Mouse (Mus musculus) testis, adult 2 months (tissue): ENCODE measurements around the gene H2-DMb1. TPM values are rescaled to one million over a fixed set of nuclear protein-coding genes. Genes with fewer than 3 reads are reported as not detected.
A peak's percentile ranks its signal among the peaks of the same experiment; 100 is the strongest.

ENCODE experiments used
- H3K27ac ChIP-seq: fragments of 200-500 bp; 2 replicates; pipeline ENCODE4 v1.5.1; 2012; ENCODE audit warnings: low read depth, low read length; ENCODE audit not compliant: control insufficient read depth, insufficient read depth
- H3K27me3 ChIP-seq: fragments of 200-500 bp; 2 replicates; pipeline ENCODE4 v1.6.1; 2012; ENCODE audit warnings: mild to moderate bottlenecking, low read length, moderate library complexity; ENCODE audit not compliant: control insufficient read depth, insufficient read depth
- H3K36me3 ChIP-seq: fragments of 200-500 bp; 2 replicates; pipeline ENCODE4 v1.6.1; 2012; ENCODE audit warnings: mild to moderate bottlenecking, low read length; ENCODE audit not compliant: control insufficient read depth, insufficient read depth
- H3K4me1 ChIP-seq: fragments of 200-500 bp; 2 replicates; pipeline ENCODE4 v1.6.1; 2012; ENCODE audit warnings: low read length; ENCODE audit not compliant: control insufficient read depth, insufficient read depth
- H3K4me3 ChIP-seq: fragments of 200-500 bp; 2 replicates; pipeline ENCODE4 v1.5.1; 2012; ENCODE audit warnings: low read depth, mild to moderate bottlenecking, low read length, moderate library complexity, mixed read lengths; ENCODE audit not compliant: control insufficient read depth
- CTCF ChIP-seq: fragments of 200-500 bp; IDR thresholded peaks from 2 replicates; pipeline ENCODE4 v1.5.1; 2012; ENCODE audit warnings: low read depth, mild to moderate bottlenecking, inconsistent platforms, low read length, moderate library complexity; ENCODE audit not compliant: control insufficient read depth, insufficient read depth, insufficient replicate concordance
- POLR2A ChIP-seq: fragments of 200-500 bp; IDR thresholded peaks from 2 replicates; pipeline ENCODE4 v1.6.1; 2012; ENCODE audit warnings: low read depth, mild to moderate bottlenecking, inconsistent platforms, low read length, moderate library complexity; ENCODE audit not compliant: control insufficient read depth
- polyA plus RNA-seq: library from polyadenylated mRNA; depleted of rRNA; stranded (reverse); fragments of >200 nt; gene quantifications from 2 replicates; pipeline ENCODE4 v1.2.3, GENCODE M21; 2012; rRNA removed

Gene H2-DMb1
- polyA plus RNA-seq, 1 experiment: 9.5 TPM

GRCm38 (mm10) chr17:34207456-34207855 lies 54.6 kb downstream of the H2-DMb1 start:
- Histone ChIP-seq H3K27me3 (no peaks in the 10 kb centered on the region), H3K36me3 (no peaks in the 10 kb centered on the region), H3K27ac (no peak overlapping the region), H3K4me1 (no peaks in the 10 kb centered on the region; the same call in 1 of the 2 replicates), H3K4me3 (no peak overlapping the region)
- no peak for TF ChIP-seq POLR2A
- no peak for TF ChIP-seq CTCF

DNA sequence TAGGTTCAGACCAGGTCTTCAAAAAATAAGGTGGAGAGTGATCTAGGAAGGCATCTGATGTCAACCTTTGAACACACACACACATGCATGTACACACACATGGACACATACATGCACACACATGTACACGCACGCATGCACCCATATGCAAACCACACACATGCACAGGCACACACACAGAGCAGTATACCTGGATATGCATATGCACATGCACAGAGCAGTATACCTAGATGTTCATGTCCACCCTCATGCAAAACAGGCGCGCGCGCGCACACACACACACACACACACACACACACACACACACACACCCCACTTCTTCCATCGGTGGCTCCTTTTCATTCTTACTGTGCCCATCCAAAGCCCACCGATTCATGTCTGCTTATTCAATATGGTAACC lies 55.0 kb downstream of the H2-DMb1 start:
- TF ChIP-seq POLR2A (no peak), CTCF (no peak)
- Histone ChIP-seq H3K27ac (no peak overlapping the region), H3K4me3 (no peak overlapping the region), H3K4me1 (no peaks in the 10 kb centered on the region; the same call in 1 of the 2 replicates), H3K27me3 (no peaks in the 10 kb centered on the region), H3K36me3 (no peaks in the 10 kb centered on the region)

DNA sequence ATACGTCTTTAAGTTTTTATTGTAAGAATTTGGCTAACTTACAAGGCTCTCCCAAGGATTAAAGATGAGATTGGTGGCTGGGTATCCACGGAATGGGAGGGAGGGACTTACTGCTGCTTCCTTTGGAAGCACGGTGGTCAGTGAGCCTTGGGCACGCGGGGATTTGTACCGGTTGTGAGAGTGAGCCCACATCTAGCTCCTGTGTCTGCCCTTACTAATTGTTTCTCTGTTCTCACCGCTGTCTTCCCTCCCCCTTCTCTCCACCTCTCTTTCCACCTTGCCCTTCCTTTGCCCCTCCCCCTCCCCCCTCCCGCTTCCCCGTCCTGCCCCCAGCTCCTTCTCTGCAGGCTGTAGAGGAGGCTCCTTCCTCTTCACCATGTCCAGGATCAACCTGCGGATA lies 55.5 kb downstream of the H2-DMb1 start:
- no peaks in the 10 kb centered on the region for H3K27me3 ChIP-seq
- no peak overlapping the region for H3K4me3 ChIP-seq
- TF ChIP-seq POLR2A: no peak
- TF ChIP-seq CTCF: no peak
- no peaks in the 10 kb centered on the region for H3K36me3 ChIP-seq
- no peaks in the 10 kb centered on the region; the same call in 1 of the 2 replicates for H3K4me1 ChIP-seq
- H3K27ac ChIP-seq: no peak overlapping the region

- Histone ChIP-seq H3K4me3 (no peak overlapping the region), H3K27me3 (no peaks in the 10 kb centered on the region; the same call in 1 of the 2 replicates), H3K27ac (no peak overlapping the region), H3K36me3 (no peaks in the 10 kb centered on the region), H3K4me1 (peaks cover 6% of the 10 kb centered on the region)
- TF ChIP-seq POLR2A (no peak), CTCF (peak; percentile 80; the same call in 1 of the 2 replicates)
Measured at GRCm38 (mm10) chr17:34209680-34210079, 56.8 kb downstream of the H2-DMb1 start.

Other genes with a start within 250 kb of the H2-DMb1 start
- gene Platr17, start 247.9 kb upstream of the H2-DMb1 start, polyA plus RNA-seq: not detected in 2 replicates
- 157 and 183 TPM in 2 replicates for gene Daxx, start 243.7 kb upstream of the H2-DMb1 start, polyA plus RNA-seq
- 71.7 and 80.8 TPM in 2 replicates for gene Tapbp, start 237.2 kb upstream of the H2-DMb1 start, polyA plus RNA-seq
- 65.0 and 66.5 TPM in 2 replicates for gene Zbtb22, start 237.2 kb upstream of the H2-DMb1 start, polyA plus RNA-seq
- gene Rgl2, start 223.5 kb upstream of the H2-DMb1 start, polyA plus RNA-seq: 83.4 and 93.0 TPM in 2 replicates
- 54.8 and 58.7 TPM in 2 replicates for gene Pfdn6, start 212.7 kb upstream of the H2-DMb1 start, polyA plus RNA-seq
- 25.1 and 25.4 TPM in 2 replicates for gene Wdr46, start 212.4 kb upstream of the H2-DMb1 start, polyA plus RNA-seq
- 9.1 and 10.4 TPM in 2 replicates for gene B3galt4, start 201.6 kb upstream of the H2-DMb1 start, polyA plus RNA-seq
- gene Vps52, start 197.3 kb upstream of the H2-DMb1 start, polyA plus RNA-seq: 45.7 and 48.5 TPM in 2 replicates
- gene Rps18, start 197.1 kb upstream of the H2-DMb1 start, polyA plus RNA-seq: 212 and 239 TPM in 2 replicates
- 276 and 298 TPM in 2 replicates for gene H2-K1, start 152.7 kb upstream of the H2-DMb1 start, polyA plus RNA-seq
- 27.8 and 31.4 TPM in 2 replicates for gene Ring1, start 128.4 kb upstream of the H2-DMb1 start, polyA plus RNA-seq
- gene H2-Ke6, start 125.0 kb upstream of the H2-DMb1 start, polyA plus RNA-seq: 24.5 and 25.0 TPM in 2 replicates
- gene Slc39a7, start 121.4 kb upstream of the H2-DMb1 start, polyA plus RNA-seq: 33.4 and 36.3 TPM in 2 replicates
- 25.5 and 28.0 TPM in 2 replicates for gene Rxrb, start 121.3 kb upstream of the H2-DMb1 start, polyA plus RNA-seq
- 2.4 and 2.8 TPM in 2 replicates for gene Col11a2, start 113.6 kb upstream of the H2-DMb1 start, polyA plus RNA-seq
- gene H2-Oa, start 60.7 kb upstream of the H2-DMb1 start, polyA plus RNA-seq: 0.10 and 0.22 TPM in 2 replicates
- 33.8 and 40.7 TPM in 2 replicates for gene H2-DMa, start 33.5 kb upstream of the H2-DMb1 start, polyA plus RNA-seq
- 164 and 178 TPM in 2 replicates for gene Brd2, start 30.4 kb upstream of the H2-DMb1 start, polyA plus RNA-seq
- gene H2-DMb2, start 9.8 kb upstream of the H2-DMb1 start, polyA plus RNA-seq: 0.27 and 0.41 TPM in 2 replicates
- 1.5 TPM in 2 replicates for gene Tap1, start 34.5 kb downstream of the H2-DMb1 start, polyA plus RNA-seq
- 1.7 TPM in 2 replicates for gene Psmb9, start 34.7 kb downstream of the H2-DMb1 start, polyA plus RNA-seq
- 2.0 and 2.3 TPM in 2 replicates for gene Psmb8, start 44.6 kb downstream of the H2-DMb1 start, polyA plus RNA-seq
- 1.3 and 2.0 TPM in 2 replicates for gene Tap2, start 50.5 kb downstream of the H2-DMb1 start, polyA plus RNA-seq
- 0.06 and 0.16 TPM in 2 replicates for gene H2-Ob, start 85.8 kb downstream of the H2-DMb1 start, polyA plus RNA-seq
- gene H2-Ab1, start 104.6 kb downstream of the H2-DMb1 start, polyA plus RNA-seq: 31.1 and 36.4 TPM in 2 replicates
- 10.1 and 11.6 TPM in 2 replicates for gene H2-Aa, start 134.8 kb downstream of the H2-DMb1 start, polyA plus RNA-seq
- 5.6 and 7.8 TPM in 2 replicates for gene H2-Eb1, start 152.8 kb downstream of the H2-DMb1 start, polyA plus RNA-seq
- gene H2-Eb2, start 172.6 kb downstream of the H2-DMb1 start, polyA plus RNA-seq: not detected in 2 replicates
- 0.16 and 0.21 TPM in 2 replicates for gene Btnl2, start 201.8 kb downstream of the H2-DMb1 start, polyA plus RNA-seq
- gene Btnl1, start 224.1 kb downstream of the H2-DMb1 start, polyA plus RNA-seq: 0.14 and 0.15 TPM in 2 replicates
- 883 and 1,115 TPM in 2 replicates for gene BC051142, start 245.7 kb downstream of the H2-DMb1 start, polyA plus RNA-seq